Mouse (Mus musculus) cortical plate, adult 2 months (tissue): ENCODE data around the gene Dand5.

Experiments
- CTCF ChIP-seq: fragments of 200-500 bp; IDR thresholded peaks from 2 replicates; pipeline ENCODE4 v1.5.1; 2011; ENCODE audit warnings: mild to moderate bottlenecking, control low read depth, low read length; ENCODE audit not compliant: insufficient read depth; ENCODE audit errors: extremely low read depth
- POLR2A ChIP-seq: fragments of 200-500 bp; IDR thresholded peaks from 2 replicates; pipeline ENCODE4 v1.6.1; 2011; ENCODE audit warnings: mild to moderate bottlenecking, low read length, control low read depth; ENCODE audit not compliant: insufficient read depth; ENCODE audit errors: extremely low read depth

GRCm38 (mm10) chr8:84790537-84790936, 32.1 kb downstream of the Dand5 start:
- TF ChIP-seq CTCF = no peak
- TF ChIP-seq POLR2A = no peak
